Comparison of ENCODE assay signal across 9 mouse cellular contexts in the genomic region with DNA sequence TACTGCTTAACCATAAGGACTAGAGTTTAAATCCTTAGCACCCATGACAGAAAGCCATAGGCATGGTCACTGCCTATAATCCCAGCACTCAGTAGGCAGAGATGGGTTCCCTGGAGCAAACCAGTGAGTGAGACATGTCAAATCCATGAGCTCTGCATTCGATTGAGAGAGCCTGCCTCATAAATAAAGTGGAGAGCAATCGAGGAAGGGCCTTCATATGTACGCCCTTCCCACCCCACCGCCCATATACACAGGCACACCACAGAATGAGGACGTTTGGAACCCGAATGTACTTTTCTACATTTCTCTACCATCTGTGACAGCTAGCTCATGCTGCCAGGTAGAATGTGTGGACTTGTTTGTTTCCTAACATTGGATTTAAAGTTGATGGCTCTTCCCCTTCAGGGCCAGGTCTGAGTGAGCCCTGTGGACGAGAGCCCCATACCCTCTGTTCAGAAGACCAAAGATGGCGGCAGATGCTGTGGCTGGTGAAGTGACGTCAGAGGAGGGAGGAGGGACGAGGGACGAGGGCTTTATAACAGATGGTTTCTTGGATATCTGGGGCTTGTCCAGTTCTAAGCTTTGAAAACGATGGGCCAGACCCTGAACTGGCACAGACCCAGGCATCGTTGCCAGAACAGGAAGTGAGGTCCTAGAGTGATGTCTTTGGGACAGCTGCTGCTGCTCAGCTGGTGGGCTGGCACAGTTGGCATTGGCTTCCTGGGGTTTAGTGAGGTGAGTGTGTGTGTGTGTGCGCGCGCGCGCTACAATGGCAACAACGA. TPM values are rescaled to one million over a fixed set of nuclear protein-coding genes. Genes with fewer than 3 reads are reported as not detected.
DNase-seq lines count a peak whose midpoint lies in the region; ATAC-seq and TF ChIP-seq lines count a peak whose summit lies in the region.
"Had no signal": no experiment of that assay in that cellular context is flagged by ENCODE, and none has a peak within 500 bp of the region (broad histone marks: within the 10 kb centered on the region; RNA-seq: fewer than 3 reads in every experiment).

No protein-coding gene starts in this region.

- H3K36me3 ChIP-seq in lung, embryonic 15.5 days = no peaks in the 10 kb centered on the region
- no peaks in the 10 kb centered on the region for H3K36me3 ChIP-seq in midbrain, postnatal 0 days (ENCODE audit: insufficient read depth, low read length)
- no peaks in the 10 kb centered on the region for H3K36me3 ChIP-seq in thymus, adult 2 months (ENCODE audit: control insufficient read depth, insufficient read depth, low read length)
- H3K36me3 ChIP-seq: embryonic facial prominence, embryonic 15.5 days had no signal

- no peaks in the 10 kb centered on the region for H3K9me3 ChIP-seq in lung, embryonic 15.5 days
- no peaks in the 10 kb centered on the region for H3K9me3 ChIP-seq in midbrain, postnatal 0 days (ENCODE audit: low read length)
- H3K9me3 ChIP-seq: embryonic facial prominence, embryonic 15.5 days had no signal

- no peak overlapping the region for H3K4me3 ChIP-seq in lung, embryonic 15.5 days
- no peak overlapping the region for H3K4me3 ChIP-seq in midbrain, postnatal 0 days (ENCODE audit: low read depth, low read length)
- H3K4me3 ChIP-seq in thymus, adult 2 months (ENCODE audit: control insufficient read depth, insufficient read depth, low read length) = no peak overlapping the region
- H3K4me3 ChIP-seq: embryonic facial prominence, embryonic 15.5 days had no signal

- no peak for DNase-seq in lung, postnatal 36 days
- peak; percentile 93 for DNase-seq in cerebellum, adult 11-12 months
- DNase-seq in cerebellum, postnatal 36 days = peak; percentile 89 to 91
- peak; percentile 91 for DNase-seq in midbrain, postnatal 0 days (ENCODE audit: low spot score)
- DNase-seq in thymus, adult 2 months = no peak
- DNase-seq: kidney, adult 11 months had no signal

- no peak for TF ChIP-seq POLR2A in thymus, adult 2 months (IDR thresholded peaks at IDR 0.05; ENCODE audit: control insufficient read depth, extremely low read depth, insufficient read depth, low read length, poor library complexity)

- TF ChIP-seq CTCF in midbrain, postnatal 0 days (IDR thresholded peaks at IDR 0.05) = no peak
- no peak for TF ChIP-seq CTCF in thymus, adult 2 months (IDR thresholded peaks at IDR 0.05; ENCODE audit: borderline replicate concordance, control insufficient read depth, extremely low read depth, insufficient read depth, low read length, poor library complexity)

- 0 out of 2 replicates have a peak, but pooled peaks have one; percentile 25 for ATAC-seq in lung, embryonic 15.5 days (ENCODE audit: borderline replicate concordance, extremely low read depth, low FRiP score, low TSS enrichment)
- peak; percentile 50 for ATAC-seq in midbrain, postnatal 0 days (ENCODE audit: low FRiP score)
- ATAC-seq in monocyte, adult 5-6 weeks (replicated peaks; ENCODE audit: insufficient number of reproducible peaks, low FRiP score, low TSS enrichment, poor library complexity, severe bottlenecking) = no peak

- no peak overlapping the region for H3K27ac ChIP-seq in lung, embryonic 15.5 days
- no peak overlapping the region for H3K27ac ChIP-seq in midbrain, postnatal 0 days (ENCODE audit: low read depth, low read length)
- no peak overlapping the region for H3K27ac ChIP-seq in thymus, adult 2 months (ENCODE audit: control insufficient read depth, insufficient read depth, low read length)
- H3K27ac ChIP-seq: embryonic facial prominence, embryonic 15.5 days had no signal

- WGBS in lung, embryonic 15.5 days = 74% methylated on average over 19 of the region's 19 CpGs
- WGBS in midbrain, postnatal 0 days = 78% methylated on average over 19 of the region's 19 CpGs
- WGBS in thymus, adult 2 months = 86% methylated on average over 19 of the region's 19 CpGs

- H3K27me3 ChIP-seq in lung, embryonic 15.5 days = no peaks in the 10 kb centered on the region
- H3K27me3 ChIP-seq in midbrain, postnatal 0 days (ENCODE audit: insufficient read depth, low read length) = no peaks in the 10 kb centered on the region
- no peaks in the 10 kb centered on the region for H3K27me3 ChIP-seq in thymus, adult 2 months (ENCODE audit: control insufficient read depth, insufficient read depth, low read length)
- H3K27me3 ChIP-seq: embryonic facial prominence, embryonic 15.5 days had no signal

- H3K4me1 ChIP-seq in lung, embryonic 15.5 days = peaks cover 40% of the 10 kb centered on the region
- H3K4me1 ChIP-seq in midbrain, postnatal 0 days (ENCODE audit: insufficient read depth, low read length) = peaks cover 13% of the 10 kb centered on the region
- peaks cover 6% of the 10 kb centered on the region for H3K4me1 ChIP-seq in thymus, adult 2 months (replicated peaks; ENCODE audit: control insufficient read depth, insufficient read depth, low read length)

- H3K9ac ChIP-seq in lung, embryonic 15.5 days = no peak overlapping the region
- H3K9ac ChIP-seq in midbrain, postnatal 0 days (replicated peaks; ENCODE audit: low read length, poor library complexity, severe bottlenecking) = no peak overlapping the region
- H3K9ac ChIP-seq: embryonic facial prominence, embryonic 15.5 days had no signal

- H3K4me2 ChIP-seq in lung, embryonic 15.5 days = no peak overlapping the region
- H3K4me2 ChIP-seq in midbrain, postnatal 0 days (ENCODE audit: low read depth, low read length, poor library complexity, severe bottlenecking) = no peak overlapping the region
- H3K4me2 ChIP-seq: embryonic facial prominence, embryonic 15.5 days had no signal

RNA-seq across cellular contexts. Expression of a gene that starts 42.1 kb away (rescaled TPM):
- polyA plus RNA-seq in lung, embryonic 15.5 days (2015; fragmentation: Nextera tagmentation; extraction: Ambion mirVana) = 28.6 and 30.3 TPM in 2 replicates
- total RNA-seq in midbrain, postnatal 0 days (2014; rRNA removed) = 156 and 165 TPM in 2 replicates
- polyA plus RNA-seq in midbrain, postnatal 0 days (2015; fragmentation: Nextera tagmentation; extraction: Ambion mirVana) = 97.8 and 99.4 TPM in 2 replicates
- 20.4 to 46.2 TPM (median 20.5 TPM) in 3 replicates for total RNA-seq in monocyte, adult 5-6 weeks (2017)
- 13.3 and 15.9 TPM in 2 replicates for polyA plus RNA-seq in thymus, adult 2 months (2012; rRNA removed)

Comparison
In these comparisons a context has a peak if more than half of its experiments do, and no peak if none do; other contexts are left out.
1. DNase-seq: peak in cerebellum, adult 11-12 months (single experiment), cerebellum, postnatal 36 days (2 of 2) and midbrain, postnatal 0 days (single experiment); none in lung, postnatal 36 days (single experiment) and thymus, adult 2 months (single experiment).